Mouse (Mus musculus): ENCODE results near the gene Dok3. TPM values are rescaled to one million over a fixed set of nuclear protein-coding genes. Genes with fewer than 3 reads are reported as not detected.

Dok3 gene
- polyA plus RNA-seq, 1 experiment from 2014 or later, result 2.4 TPM

DNA sequence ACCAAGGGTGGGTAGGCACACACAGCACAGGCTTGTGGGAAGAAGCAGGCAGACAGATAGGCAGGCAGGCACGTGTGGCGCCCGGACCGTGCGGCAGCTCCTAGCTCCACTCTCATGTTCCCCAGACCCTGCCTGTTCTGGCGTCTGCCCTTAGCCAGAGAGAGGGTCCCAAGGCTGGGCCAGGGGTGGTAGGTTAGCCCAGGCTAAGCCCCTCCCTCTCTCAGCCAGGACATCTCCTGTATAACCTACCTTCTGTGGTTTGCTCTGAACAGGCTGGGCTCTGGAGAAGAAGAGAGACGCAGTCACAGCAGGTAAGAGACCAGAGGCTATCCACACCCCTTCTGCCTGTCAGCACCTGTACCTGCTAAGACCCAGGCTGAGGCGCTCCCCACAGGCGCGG lies 20.6 kb downstream of the Dok3 start:
- no peaks in the 10 kb centered on the region for H3K9me3 ChIP-seq (ENCODE audit: control insufficient read depth, low read depth, low read length)
- peaks cover 61% of the 10 kb centered on the region for H3K36me3 ChIP-seq (ENCODE audit: control insufficient read depth, insufficient read depth, low read length)
- H3K4me3 ChIP-seq (ENCODE audit: low read depth, low read length), result no peak overlapping the region
- ATAC-seq (ENCODE audit: insufficient number of reproducible peaks, insufficient read depth, low FRiP score, low read depth), result no peak
- WGBS, result 88% methylated on average over 10 of the region's 10 CpGs
- no peak overlapping the region for H3K27ac ChIP-seq (ENCODE audit: low read length)
- no peak overlapping the region for H3K4me2 ChIP-seq (replicated peaks; ENCODE audit: low read depth, low read length)
- H3K27me3 ChIP-seq (ENCODE audit: control insufficient read depth, insufficient read depth, low read length), result no peaks in the 10 kb centered on the region
- H3K9ac ChIP-seq (replicated peaks; ENCODE audit: low read depth, low read length), result no peak overlapping the region
- H3K4me1 ChIP-seq (ENCODE audit: control insufficient read depth, insufficient read depth, low read length), result peaks cover 27% of the 10 kb centered on the region

- no peak overlapping the region for H3K4me3 ChIP-seq (ENCODE audit: low read depth, low read length)
- ATAC-seq (ENCODE audit: insufficient number of reproducible peaks, insufficient read depth, low FRiP score, low read depth), result no peak
- 62% methylated on average over 11 of the region's 11 CpGs for WGBS
- H3K9ac ChIP-seq (replicated peaks; ENCODE audit: low read depth, low read length), result no peak overlapping the region
- no peak overlapping the region for H3K4me2 ChIP-seq (replicated peaks; ENCODE audit: low read depth, low read length)
- H3K36me3 ChIP-seq (ENCODE audit: control insufficient read depth, insufficient read depth, low read length), result peaks cover 67% of the 10 kb centered on the region
- H3K9me3 ChIP-seq (ENCODE audit: control insufficient read depth, low read depth, low read length), result no peaks in the 10 kb centered on the region
- no peaks in the 10 kb centered on the region for H3K27me3 ChIP-seq (ENCODE audit: control insufficient read depth, insufficient read depth, low read length)
- no peak overlapping the region for H3K27ac ChIP-seq (ENCODE audit: low read length)
- H3K4me1 ChIP-seq (ENCODE audit: control insufficient read depth, insufficient read depth, low read length), result peaks cover 27% of the 10 kb centered on the region
Observed at GRCm38 (mm10) chr13:55507877-55508276, 21.2 kb downstream of the Dok3 start.

DNA sequence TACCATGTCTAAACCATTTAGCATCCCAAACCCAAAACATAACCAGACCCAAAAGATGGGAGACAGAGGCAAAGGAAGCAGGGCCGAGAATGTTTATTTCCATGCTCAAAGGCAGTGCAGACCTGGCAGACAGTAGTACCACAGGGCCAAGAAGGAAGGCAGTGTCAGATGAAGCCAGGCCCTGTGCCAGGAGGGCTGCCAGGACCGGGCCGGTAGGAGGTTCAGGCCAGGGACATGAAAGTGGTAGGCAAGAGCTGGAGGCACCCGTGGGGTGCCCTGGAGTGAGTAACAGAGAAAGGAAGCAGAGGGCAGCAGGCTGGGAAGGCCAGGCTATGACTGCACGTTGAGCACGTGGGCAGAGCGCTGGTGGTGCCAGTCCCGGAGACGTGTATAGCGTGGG lies 22.4 kb downstream of the Dok3 start:
- Histone ChIP-seq H3K27ac (ENCODE audit: low read length) (no peak overlapping the region), H3K4me2 (replicated peaks; ENCODE audit: low read depth, low read length) (no peak overlapping the region), H3K4me1 (ENCODE audit: control insufficient read depth, insufficient read depth, low read length) (peaks cover 20% of the 10 kb centered on the region), H3K9ac (replicated peaks; ENCODE audit: low read depth, low read length) (no peak overlapping the region), H3K27me3 (ENCODE audit: control insufficient read depth, insufficient read depth, low read length) (no peaks in the 10 kb centered on the region), H3K36me3 (ENCODE audit: control insufficient read depth, insufficient read depth, low read length) (peaks cover 77% of the 10 kb centered on the region), H3K9me3 (ENCODE audit: control insufficient read depth, low read depth, low read length) (no peaks in the 10 kb centered on the region), H3K4me3 (ENCODE audit: low read depth, low read length) (no peak overlapping the region)
- WGBS, result 94% methylated on average over 10 of the region's 10 CpGs
- no peak for ATAC-seq (ENCODE audit: insufficient number of reproducible peaks, insufficient read depth, low FRiP score, low read depth)

DNA sequence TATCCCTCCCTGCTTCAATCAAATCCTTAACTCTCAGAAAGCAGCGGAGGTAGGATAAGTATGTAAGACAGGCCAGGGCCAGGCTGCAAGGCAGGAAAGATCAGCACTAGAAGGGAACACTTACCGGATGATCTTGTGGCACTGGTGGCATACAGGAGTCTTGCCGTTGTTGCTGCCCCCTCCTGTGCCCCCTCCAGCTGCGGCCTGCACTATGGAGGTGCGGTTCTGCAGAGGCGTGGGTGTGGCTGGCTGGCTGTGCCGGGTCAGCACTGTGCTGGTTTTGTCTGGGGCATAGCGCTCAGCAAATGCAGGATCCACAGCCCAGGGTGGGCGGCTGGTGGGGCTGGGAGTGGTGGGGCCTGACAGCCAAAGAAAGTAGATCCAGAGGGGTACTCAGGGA lies 23.3 kb downstream of the Dok3 start:
- 91% methylated on average over 9 of the region's 9 CpGs for WGBS
- Histone ChIP-seq H3K36me3 (ENCODE audit: control insufficient read depth, insufficient read depth, low read length) (peaks cover 79% of the 10 kb centered on the region), H3K4me2 (replicated peaks; ENCODE audit: low read depth, low read length) (no peak overlapping the region), H3K27me3 (ENCODE audit: control insufficient read depth, insufficient read depth, low read length) (no peaks in the 10 kb centered on the region), H3K4me3 (ENCODE audit: low read depth, low read length) (no peak overlapping the region), H3K27ac (ENCODE audit: low read length) (no peak overlapping the region), H3K4me1 (ENCODE audit: control insufficient read depth, insufficient read depth, low read length) (peaks cover 11% of the 10 kb centered on the region), H3K9me3 (ENCODE audit: control insufficient read depth, low read depth, low read length) (no peaks in the 10 kb centered on the region), H3K9ac (replicated peaks; ENCODE audit: low read depth, low read length) (no peak overlapping the region)
- no peak for ATAC-seq (ENCODE audit: insufficient number of reproducible peaks, insufficient read depth, low FRiP score, low read depth)

- H3K9me3 ChIP-seq (ENCODE audit: control insufficient read depth, low read depth, low read length), result no peaks in the 10 kb centered on the region
- no peak overlapping the region for H3K9ac ChIP-seq (replicated peaks; ENCODE audit: low read depth, low read length)
- ATAC-seq (ENCODE audit: insufficient number of reproducible peaks, insufficient read depth, low FRiP score, low read depth), result no peak
- WGBS, result 82% methylated on average over 5 of the region's 5 CpGs
- H3K4me1 ChIP-seq (ENCODE audit: control insufficient read depth, insufficient read depth, low read length), result no peaks in the 10 kb centered on the region
- no peak overlapping the region for H3K4me3 ChIP-seq (ENCODE audit: low read depth, low read length)
- no peak overlapping the region for H3K27ac ChIP-seq (ENCODE audit: low read length)
- peaks cover 79% of the 10 kb centered on the region for H3K36me3 ChIP-seq (ENCODE audit: control insufficient read depth, insufficient read depth, low read length)
- no peaks in the 10 kb centered on the region for H3K27me3 ChIP-seq (ENCODE audit: control insufficient read depth, insufficient read depth, low read length)
- H3K4me2 ChIP-seq (replicated peaks; ENCODE audit: low read depth, low read length), result no peak overlapping the region
Observed at GRCm38 (mm10) chr13:55504390-55504789, 24.7 kb downstream of the Dok3 start.

DNA sequence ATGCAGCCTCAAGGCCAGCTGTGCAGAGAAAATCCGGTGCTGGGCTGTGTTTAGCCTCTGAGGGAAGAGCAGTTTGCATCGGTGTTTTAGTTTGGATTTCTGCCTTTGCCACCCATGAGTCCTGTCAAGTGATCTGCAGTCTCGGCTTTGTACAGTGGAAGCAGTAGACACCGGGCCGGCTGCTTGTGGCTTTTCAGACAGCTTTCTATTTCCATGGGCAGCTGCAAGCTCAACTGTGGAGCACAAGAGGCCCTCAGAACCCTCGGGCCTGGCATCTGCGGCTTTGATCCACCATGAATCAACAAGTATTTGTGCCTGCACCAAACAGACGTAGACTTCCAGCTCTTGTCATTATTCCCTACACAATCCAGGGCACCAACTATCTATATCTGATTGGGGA lies 26.7 kb downstream of the Dok3 start:
- Histone ChIP-seq H3K27me3 (ENCODE audit: control insufficient read depth, insufficient read depth, low read length) (no peaks in the 10 kb centered on the region), H3K4me1 (ENCODE audit: control insufficient read depth, insufficient read depth, low read length) (no peaks in the 10 kb centered on the region), H3K36me3 (ENCODE audit: control insufficient read depth, insufficient read depth, low read length) (peaks cover 78% of the 10 kb centered on the region), H3K9ac (replicated peaks; ENCODE audit: low read depth, low read length) (no peak overlapping the region), H3K4me2 (replicated peaks; ENCODE audit: low read depth, low read length) (no peak overlapping the region), H3K4me3 (ENCODE audit: low read depth, low read length) (no peak overlapping the region), H3K27ac (ENCODE audit: low read length) (no peak overlapping the region), H3K9me3 (ENCODE audit: control insufficient read depth, low read depth, low read length) (no peaks in the 10 kb centered on the region)
- 81% methylated on average over 8 of the region's 8 CpGs for WGBS
- no peak for ATAC-seq (ENCODE audit: insufficient number of reproducible peaks, insufficient read depth, low FRiP score, low read depth)

DNA sequence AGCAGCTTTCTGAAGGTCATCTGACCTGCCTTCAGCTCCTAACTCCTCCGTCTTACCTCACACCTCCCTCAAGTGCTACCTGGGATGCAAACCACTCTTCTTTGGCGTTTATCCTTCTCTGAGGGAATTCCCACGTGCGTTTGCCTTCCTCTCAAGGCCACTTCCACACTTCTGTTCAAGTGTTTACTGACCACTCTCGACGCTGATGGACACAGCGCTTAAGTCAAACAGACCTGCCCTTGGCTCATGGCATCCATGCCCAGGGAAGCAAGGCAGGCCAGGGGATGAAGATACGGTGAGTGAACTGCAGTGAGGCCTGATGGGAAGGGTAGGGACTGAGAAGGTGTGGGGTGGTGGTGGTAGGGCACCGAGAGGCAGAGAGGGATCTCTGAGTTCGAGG lies 28.5 kb downstream of the Dok3 start:
- H3K27ac ChIP-seq (ENCODE audit: low read length), result no peak overlapping the region
- no peaks in the 10 kb centered on the region for H3K27me3 ChIP-seq (ENCODE audit: control insufficient read depth, insufficient read depth, low read length)
- WGBS, result 66% methylated on average over 10 of the region's 10 CpGs
- no peak overlapping the region for H3K4me3 ChIP-seq (ENCODE audit: low read depth, low read length)
- no peaks in the 10 kb centered on the region for H3K9me3 ChIP-seq (ENCODE audit: control insufficient read depth, low read depth, low read length)
- peaks cover 62% of the 10 kb centered on the region for H3K36me3 ChIP-seq (ENCODE audit: control insufficient read depth, insufficient read depth, low read length)
- no peak overlapping the region for H3K4me2 ChIP-seq (replicated peaks; ENCODE audit: low read depth, low read length)
- H3K9ac ChIP-seq (replicated peaks; ENCODE audit: low read depth, low read length), result no peak overlapping the region
- ATAC-seq (ENCODE audit: insufficient number of reproducible peaks, insufficient read depth, low FRiP score, low read depth), result no peak
- no peaks in the 10 kb centered on the region; the same call in 1 of the 2 replicates for H3K4me1 ChIP-seq (ENCODE audit: control insufficient read depth, insufficient read depth, low read length)

GRCm38 (mm10) chr13:55498906-55499305 lies 30.2 kb downstream of the Dok3 start:
- peaks cover 45% of the 10 kb centered on the region for H3K36me3 ChIP-seq (ENCODE audit: control insufficient read depth, insufficient read depth, low read length)
- 49% methylated on average over 11 of the region's 11 CpGs for WGBS
- H3K9ac ChIP-seq (replicated peaks; ENCODE audit: low read depth, low read length), result no peak overlapping the region
- no peaks in the 10 kb centered on the region for H3K9me3 ChIP-seq (ENCODE audit: control insufficient read depth, low read depth, low read length)
- ATAC-seq (ENCODE audit: insufficient number of reproducible peaks, insufficient read depth, low FRiP score, low read depth), result no peak
- no peak overlapping the region for H3K27ac ChIP-seq (ENCODE audit: low read length)
- no peaks in the 10 kb centered on the region; the same call in 1 of the 2 replicates for H3K4me1 ChIP-seq (ENCODE audit: control insufficient read depth, insufficient read depth, low read length)
- no peak overlapping the region for H3K4me2 ChIP-seq (replicated peaks; ENCODE audit: low read depth, low read length)
- no peaks in the 10 kb centered on the region for H3K27me3 ChIP-seq (ENCODE audit: control insufficient read depth, insufficient read depth, low read length)
- no peak overlapping the region for H3K4me3 ChIP-seq (ENCODE audit: low read depth, low read length)

GRCm38 (mm10) chr13:55496661-55497060 lies 32.4 kb downstream of the Dok3 start:
- no peak overlapping the region for H3K4me2 ChIP-seq (replicated peaks; ENCODE audit: low read depth, low read length)
- H3K4me1 ChIP-seq (ENCODE audit: control insufficient read depth, insufficient read depth, low read length), result no peaks in the 10 kb centered on the region; the same call in 1 of the 2 replicates
- H3K36me3 ChIP-seq (ENCODE audit: control insufficient read depth, insufficient read depth, low read length), result peaks cover 26% of the 10 kb centered on the region
- ATAC-seq (ENCODE audit: insufficient number of reproducible peaks, insufficient read depth, low FRiP score, low read depth), result no peak
- H3K9ac ChIP-seq (replicated peaks; ENCODE audit: low read depth, low read length), result no peak overlapping the region
- no peak overlapping the region for H3K27ac ChIP-seq (ENCODE audit: low read length)
- H3K4me3 ChIP-seq (ENCODE audit: low read depth, low read length), result no peak overlapping the region
- H3K27me3 ChIP-seq (ENCODE audit: control insufficient read depth, insufficient read depth, low read length), result no peaks in the 10 kb centered on the region
- 84% methylated on average over 6 of the region's 6 CpGs for WGBS
- H3K9me3 ChIP-seq (ENCODE audit: control insufficient read depth, low read depth, low read length), result no peaks in the 10 kb centered on the region

Data from stomach, embryonic 14.5 days (tissue).